Mouse (Mus musculus): ENCODE measurements at regions not wholly inside any gene's neighbourhood (a gene's known extent, or its start where the extent isn't known, plus 50 kb on each side); places are given as distances from the start of the nearest gene placed in this dataset.
"Not testable (repeated sequence)": the region's sequence is repeated elsewhere in the genome, so short reads cannot be mapped to it uniquely, and the experiment has no call there.

- no peak for DNase-seq (ENCODE audit: low spot score)
Measured at GRCm38 (mm10) chr12:25605396-25605795, 508.5 kb upstream of the Id2 start.

- no peak for DNase-seq (ENCODE audit: low spot score)
Measured at GRCm38 (mm10) chr12:25590262-25590661, 493.3 kb upstream of the Id2 start.

- no peak for DNase-seq (ENCODE audit: low spot score)
Measured at GRCm38 (mm10) chr12:25585746-25586145, 488.8 kb upstream of the Id2 start.

GRCm38 (mm10) chr12:25579407-25579806 lies 482.5 kb upstream of the Id2 start:
- DNase-seq (ENCODE audit: low spot score): no peak

GRCm38 (mm10) chr12:25565131-25565530 lies 468.2 kb upstream of the Id2 start:
- DNase-seq (ENCODE audit: low spot score): no peak

- no peak for DNase-seq (ENCODE audit: low spot score)
Measured at GRCm38 (mm10) chr12:25559601-25560000, 462.7 kb upstream of the Id2 start.

GRCm38 (mm10) chr12:25553656-25554055 lies 456.7 kb upstream of the Id2 start:
- no peak for DNase-seq (ENCODE audit: low spot score)

GRCm38 (mm10) chr12:25549735-25550134 lies 452.8 kb upstream of the Id2 start:
- no peak for DNase-seq (ENCODE audit: low spot score)

- no peak for DNase-seq (ENCODE audit: low spot score)
Measured at GRCm38 (mm10) chr12:25544253-25544652, 447.3 kb upstream of the Id2 start.

GRCm38 (mm10) chr12:25534620-25534950 lies 437.6 kb upstream of the Id2 start:
- DNase-seq (ENCODE audit: low spot score): no peak

GRCm38 (mm10) chr12:25533709-25534619 lies 437.0 kb upstream of the Id2 start:
- no peak for DNase-seq (ENCODE audit: low spot score)

GRCm38 (mm10) chr12:25530483-25530882 lies 433.5 kb upstream of the Id2 start:
- peak; percentile 3 for DNase-seq (ENCODE audit: low spot score)

- DNase-seq (ENCODE audit: low spot score): no peak
Measured at GRCm38 (mm10) chr12:25529537-25529936, 432.6 kb upstream of the Id2 start.

- no peak for DNase-seq (ENCODE audit: low spot score)
Measured at GRCm38 (mm10) chr12:25526639-25527038, 429.7 kb upstream of the Id2 start.

- no peak for DNase-seq (ENCODE audit: low spot score)
Measured at GRCm38 (mm10) chr12:25516738-25517137, 419.8 kb upstream of the Id2 start.

GRCm38 (mm10) chr12:25513679-25514078 lies 416.7 kb upstream of the Id2 start:
- no peak for DNase-seq (ENCODE audit: low spot score)

GRCm38 (mm10) chr12:25509666-25510065 lies 412.7 kb upstream of the Id2 start:
- DNase-seq (ENCODE audit: low spot score): no peak

GRCm38 (mm10) chr12:25493233-25493632 lies 396.3 kb upstream of the Id2 start:
- no peak for DNase-seq (ENCODE audit: low spot score)

GRCm38 (mm10) chr12:25492483-25493190 lies 395.7 kb upstream of the Id2 start:
- no peak for DNase-seq (ENCODE audit: low spot score)

GRCm38 (mm10) chr12:25475180-25475758 lies 378.3 kb upstream of the Id2 start:
- DNase-seq (ENCODE audit: low spot score): no peak

- no peak for DNase-seq (ENCODE audit: low spot score)
Measured at GRCm38 (mm10) chr12:25469181-25469580, 372.2 kb upstream of the Id2 start.

GRCm38 (mm10) chr12:25467789-25468188 lies 370.8 kb upstream of the Id2 start:
- no peak for DNase-seq (ENCODE audit: low spot score)

- not testable (repeated sequence) for DNase-seq (ENCODE audit: low spot score)
Measured at GRCm38 (mm10) chr12:25462690-25463089, 365.8 kb upstream of the Id2 start.

Data from adipocyte (in vitro differentiated cells).